Mouse (Mus musculus) G1E (cell line): ENCODE measurements around the gene Pde8b.

Experiments
- CTCF ChIP-seq: IDR thresholded peaks from 2 replicates; pipeline ENCODE4 v1.5.1; 2012; ENCODE audit warnings: low read depth, low read length, inconsistent platforms, mixed read lengths
- POLR2AphosphoS5 ChIP-seq: IDR thresholded peaks from 2 replicates; pipeline ENCODE4 v1.6.1; 2012; ENCODE audit warnings: low read depth, low read length, inconsistent platforms; ENCODE audit not compliant: insufficient replicate concordance
- TAL1 ChIP-seq: conservative IDR thresholded peaks from 2 replicates; pipeline ENCODE4 v1.6.1; 2012; ENCODE audit warnings: low read depth, low read length, inconsistent platforms, mixed read lengths

DNA sequence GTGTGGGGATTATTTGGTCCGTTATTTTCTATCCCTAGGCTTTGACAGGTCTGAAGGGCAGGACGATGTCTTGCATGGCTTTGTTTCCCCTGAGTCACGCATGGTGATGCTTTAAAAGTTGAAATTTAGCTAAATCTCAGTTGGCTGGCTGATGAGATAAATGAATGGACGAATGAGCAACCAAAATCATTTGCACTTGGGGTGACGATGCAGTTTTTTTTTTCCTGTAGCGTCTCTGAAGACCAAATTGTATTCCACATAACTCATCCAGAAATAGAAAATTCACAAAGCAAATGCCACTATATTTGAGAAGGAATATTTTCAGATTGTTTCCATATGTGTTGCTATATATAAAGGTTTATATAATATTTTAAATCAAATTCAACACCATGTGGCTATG is 6.9 kb upstream of the Pde8b start:
- TF ChIP-seq CTCF (no peak), TAL1 (no peak), POLR2AphosphoS5 (no peak)
